ENCODE assay signal across 7 mouse cellular contexts in the genomic region with DNA sequence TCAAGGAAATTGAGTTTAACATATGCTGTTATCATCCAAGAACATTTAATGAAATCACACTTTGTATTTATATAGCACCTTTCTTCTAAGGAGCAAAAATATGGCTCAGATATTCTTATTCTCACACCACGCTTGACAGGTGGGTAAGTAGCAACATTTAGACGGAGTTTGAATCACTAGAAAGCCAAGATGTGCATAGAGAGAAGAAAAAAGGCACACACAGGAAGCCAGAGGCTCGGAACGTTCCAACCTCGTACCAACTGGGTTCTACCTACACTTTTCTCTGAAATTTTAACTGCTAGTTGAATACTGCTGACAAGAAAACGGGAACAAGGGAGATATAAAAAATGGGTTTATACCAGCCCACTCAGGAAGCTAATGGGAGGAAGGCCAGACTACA.
"Had no signal": no experiment of that assay in that cellular context is flagged by ENCODE, and none has a peak within 500 bp of the region (broad histone marks: within the 10 kb centered on the region; RNA-seq: fewer than 3 reads in every experiment).

No protein-coding gene starts in this region.

- DNase-seq: kidney, adult 8-10 months; kidney, postnatal 25 days; lung, adult 2 months; lung, postnatal 36 days; spleen, adult 18-20 months; thymus, adult 2 months; thymus, postnatal 25 days had no signal
